Mouse (Mus musculus): Measurements from ENCODE around the gene Pfkfb3. TPM values are rescaled to one million over a fixed set of nuclear protein-coding genes. Genes with fewer than 3 reads are reported as not detected.
"Not testable (repeated sequence)": the region's sequence is repeated elsewhere in the genome, so short reads cannot be mapped to it uniquely, and the experiment has no call there.

Gene Pfkfb3
- polyA plus RNA-seq, 1 experiment from 2014 or later = 15.9 TPM

GRCm38 (mm10) chr2:11547609-11548008, 6.3 kb downstream of the Pfkfb3 start:
- Histone ChIP-seq H3K4me1 (replicated peaks) (peaks cover 7% of the 10 kb centered on the region), H3K4me3 (replicated peaks) (no peak overlapping the region), H3K9ac (replicated peaks) (no peak overlapping the region), H3K4me2 (no peak overlapping the region), H3K36me3 (no peaks in the 10 kb centered on the region), H3K9me3 (no peaks in the 10 kb centered on the region), H3K27ac (no peak overlapping the region), H3K27me3 (peaks cover 26% of the 10 kb centered on the region)
- no peak for ATAC-seq (ENCODE audit: insufficient number of reproducible peaks, insufficient read depth, low FRiP score, low TSS enrichment, low read depth)
- 56% methylated on average over 2 of the region's 2 CpGs for WGBS

DNA sequence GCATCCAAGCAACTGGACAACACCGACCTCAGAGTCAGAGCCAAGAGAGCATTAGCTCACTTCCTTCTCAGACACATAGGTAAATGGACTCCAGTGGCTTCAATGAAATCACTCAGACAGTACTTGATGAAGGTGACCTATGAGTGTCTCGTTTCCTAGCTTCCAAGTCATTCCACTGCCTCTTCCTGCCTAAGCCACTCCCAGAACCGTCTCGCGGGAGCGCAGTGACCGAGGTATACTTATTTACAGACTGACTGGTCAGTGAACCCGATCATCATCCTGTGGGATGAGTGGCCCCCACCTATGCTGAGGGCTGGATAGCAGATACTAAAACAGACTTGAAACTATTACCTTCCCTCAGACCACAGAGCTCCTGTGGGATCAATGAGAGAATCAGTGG, 7.8 kb downstream of the Pfkfb3 start:
- H3K27ac ChIP-seq = no peak overlapping the region
- no peak overlapping the region for H3K9ac ChIP-seq (replicated peaks)
- 85% methylated on average over 8 of the region's 8 CpGs for WGBS
- no peak overlapping the region for H3K4me2 ChIP-seq
- H3K9me3 ChIP-seq = no peaks in the 10 kb centered on the region
- H3K4me1 ChIP-seq (replicated peaks) = no peaks in the 10 kb centered on the region
- ATAC-seq (ENCODE audit: insufficient number of reproducible peaks, insufficient read depth, low FRiP score, low TSS enrichment, low read depth) = no peak
- no peak overlapping the region for H3K4me3 ChIP-seq (replicated peaks)
- H3K36me3 ChIP-seq = no peaks in the 10 kb centered on the region
- peaks cover 14% of the 10 kb centered on the region; the same call in 1 of the 2 replicates for H3K27me3 ChIP-seq

GRCm38 (mm10) chr2:11545380-11545779, 8.5 kb downstream of the Pfkfb3 start:
- 41% methylated on average over 1 of the region's 1 CpGs for WGBS
- Histone ChIP-seq H3K9me3 (no peaks in the 10 kb centered on the region), H3K4me1 (replicated peaks) (no peaks in the 10 kb centered on the region), H3K9ac (replicated peaks) (no peak overlapping the region), H3K4me2 (no peak overlapping the region), H3K4me3 (replicated peaks) (no peak overlapping the region), H3K27me3 (peaks cover 9% of the 10 kb centered on the region; the same call in 1 of the 2 replicates), H3K27ac (no peak overlapping the region), H3K36me3 (no peaks in the 10 kb centered on the region)
- ATAC-seq (ENCODE audit: insufficient number of reproducible peaks, insufficient read depth, low FRiP score, low TSS enrichment, low read depth) = no peak

- 74% methylated on average over 5 of the region's 5 CpGs for WGBS
- no peak overlapping the region for H3K4me3 ChIP-seq (replicated peaks)
- H3K27me3 ChIP-seq = no peaks in the 10 kb centered on the region
- no peaks in the 10 kb centered on the region for H3K36me3 ChIP-seq
- no peak overlapping the region for H3K27ac ChIP-seq
- H3K9ac ChIP-seq (replicated peaks) = no peak overlapping the region
- no peaks in the 10 kb centered on the region for H3K4me1 ChIP-seq (replicated peaks)
- H3K9me3 ChIP-seq = no peaks in the 10 kb centered on the region
- H3K4me2 ChIP-seq = no peak overlapping the region
- no peak for ATAC-seq (ENCODE audit: insufficient number of reproducible peaks, insufficient read depth, low FRiP score, low TSS enrichment, low read depth)
Measured at GRCm38 (mm10) chr2:11544342-11544741, 9.5 kb downstream of the Pfkfb3 start.

DNA sequence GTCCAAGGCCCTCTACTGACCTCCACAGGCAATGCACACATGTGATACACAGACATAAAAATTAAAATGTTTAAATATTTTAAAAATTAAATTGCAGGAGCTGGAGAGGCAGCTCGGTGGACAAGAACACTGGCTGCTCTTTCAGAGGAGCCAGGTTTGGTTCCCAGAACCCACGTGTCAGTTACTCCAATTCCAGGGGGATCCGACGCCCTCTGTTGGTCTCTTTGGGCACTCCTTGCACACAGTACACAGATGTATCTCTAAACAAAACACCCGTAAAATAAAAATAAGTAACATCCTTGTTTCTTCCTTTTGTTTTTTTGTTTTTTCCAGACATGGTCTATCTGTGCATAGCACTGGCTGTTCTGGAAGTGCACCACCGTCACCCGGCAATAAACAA, 10.7 kb downstream of the Pfkfb3 start:
- H3K9ac ChIP-seq (replicated peaks) = no peak overlapping the region
- H3K4me1 ChIP-seq (replicated peaks) = no peaks in the 10 kb centered on the region
- H3K9me3 ChIP-seq = no peaks in the 10 kb centered on the region
- no peak for ATAC-seq (ENCODE audit: insufficient number of reproducible peaks, insufficient read depth, low FRiP score, low TSS enrichment, low read depth)
- H3K4me3 ChIP-seq (replicated peaks) = no peak overlapping the region
- H3K27ac ChIP-seq = no peak overlapping the region
- no peaks in the 10 kb centered on the region for H3K27me3 ChIP-seq
- WGBS = 74% methylated on average over 7 of the region's 7 CpGs
- H3K4me2 ChIP-seq = no peak overlapping the region
- H3K36me3 ChIP-seq = no peaks in the 10 kb centered on the region

DNA sequence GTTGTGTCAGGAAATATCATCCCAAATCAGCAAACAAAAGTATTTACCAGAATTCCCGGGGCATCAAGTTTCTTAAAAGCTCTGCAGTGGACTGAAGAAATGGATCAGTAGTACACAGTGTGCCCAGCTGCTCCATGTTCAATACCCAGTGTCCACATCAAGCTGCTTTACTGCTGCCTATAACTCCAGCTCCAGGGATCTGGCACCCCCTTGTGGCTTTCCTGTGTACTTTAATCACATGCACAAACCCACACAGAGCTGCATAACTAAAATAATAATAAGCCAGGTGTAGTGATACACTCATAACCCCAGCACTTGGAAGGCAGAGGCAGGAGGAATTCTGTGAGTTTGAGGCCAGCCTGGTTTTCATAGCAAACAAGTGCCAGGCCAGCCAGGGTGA, 11.2 kb downstream of the Pfkfb3 start:
- no peak overlapping the region for H3K4me3 ChIP-seq (replicated peaks)
- H3K36me3 ChIP-seq = no peaks in the 10 kb centered on the region
- H3K27ac ChIP-seq = no peak overlapping the region
- 85% methylated on average over 1 of the region's 1 CpGs for WGBS
- ATAC-seq (ENCODE audit: insufficient number of reproducible peaks, insufficient read depth, low FRiP score, low TSS enrichment, low read depth) = no peak
- no peaks in the 10 kb centered on the region for H3K9me3 ChIP-seq
- no peak overlapping the region for H3K4me2 ChIP-seq
- H3K9ac ChIP-seq (replicated peaks) = no peak overlapping the region
- no peaks in the 10 kb centered on the region for H3K27me3 ChIP-seq
- H3K4me1 ChIP-seq (replicated peaks) = no peaks in the 10 kb centered on the region

- no peaks in the 10 kb centered on the region for H3K4me1 ChIP-seq (replicated peaks)
- H3K36me3 ChIP-seq = no peaks in the 10 kb centered on the region
- no peak overlapping the region for H3K9ac ChIP-seq (replicated peaks)
- no peak overlapping the region for H3K4me3 ChIP-seq (replicated peaks)
- no peak overlapping the region for H3K4me2 ChIP-seq
- ATAC-seq (ENCODE audit: insufficient number of reproducible peaks, insufficient read depth, low FRiP score, low TSS enrichment, low read depth) = no peak
- no peak overlapping the region for H3K27ac ChIP-seq
- WGBS = 83% methylated on average over 1 of the region's 1 CpGs
- H3K27me3 ChIP-seq = no peaks in the 10 kb centered on the region
- H3K9me3 ChIP-seq = no peaks in the 10 kb centered on the region
Measured at GRCm38 (mm10) chr2:11542121-11542520, 11.8 kb downstream of the Pfkfb3 start.

DNA sequence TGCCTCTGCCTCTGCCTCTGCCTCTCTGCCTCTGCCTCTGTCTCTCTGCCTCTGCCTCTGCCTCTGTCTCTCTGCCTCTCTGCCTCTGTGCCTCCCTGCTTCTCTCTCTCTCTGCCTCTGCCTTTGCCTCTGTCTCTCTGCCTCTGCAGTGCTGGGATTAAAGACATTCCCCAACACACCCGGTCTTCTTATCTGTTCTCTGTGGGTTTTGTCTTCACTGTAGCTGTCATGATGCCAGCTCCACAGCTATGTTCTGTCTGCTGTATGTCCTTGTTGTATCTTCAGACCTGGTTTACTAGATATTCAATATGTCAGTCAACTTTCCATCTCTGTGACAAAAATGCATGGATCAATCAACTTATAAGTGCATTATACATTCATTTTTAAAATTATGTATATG, 12.3 kb downstream of the Pfkfb3 start:
- H3K27me3 ChIP-seq; H3K4me2 ChIP-seq; H3K4me3 ChIP-seq (replicated peaks); H3K9ac ChIP-seq (replicated peaks); H3K27ac ChIP-seq; H3K36me3 ChIP-seq; H3K4me1 ChIP-seq (replicated peaks); H3K9me3 ChIP-seq; ATAC-seq (ENCODE audit: insufficient number of reproducible peaks, insufficient read depth, low FRiP score, low TSS enrichment, low read depth): not testable (repeated sequence)
- 59% methylated on average over 1 of the region's 1 CpGs for WGBS

DNA sequence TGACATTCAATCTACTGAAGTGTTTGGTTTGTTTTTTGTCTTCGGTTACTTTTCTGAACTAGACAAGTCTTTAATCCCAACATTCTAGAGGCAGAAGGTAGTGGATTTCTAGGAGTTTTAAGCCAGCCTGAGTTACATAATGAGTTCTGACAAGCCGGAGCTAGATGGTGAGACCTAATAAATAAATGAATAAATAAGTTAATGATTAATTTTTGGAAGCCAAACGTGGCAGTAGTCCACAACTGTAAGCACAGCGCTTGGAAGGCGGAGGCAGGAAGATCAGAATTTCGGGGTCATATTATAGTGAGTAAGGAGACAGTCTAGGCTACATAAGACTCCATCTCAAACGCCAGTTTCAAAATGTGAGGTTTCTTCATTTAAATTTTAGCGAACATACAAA, 17.9 kb downstream of the Pfkfb3 start:
- Histone ChIP-seq H3K36me3 (no peaks in the 10 kb centered on the region), H3K4me3 (replicated peaks) (peak overlapping the region; percentile 48), H3K4me2 (peak overlapping the region; percentile 78), H3K27me3 (no peaks in the 10 kb centered on the region; the same call in 1 of the 2 replicates), H3K4me1 (replicated peaks) (no peaks in the 10 kb centered on the region), H3K9me3 (no peaks in the 10 kb centered on the region), H3K27ac (no peak overlapping the region), H3K9ac (replicated peaks) (0 out of 2 replicates have a peak overlapping the region, but pooled peaks have one; percentile 50)
- ATAC-seq (ENCODE audit: insufficient number of reproducible peaks, insufficient read depth, low FRiP score, low TSS enrichment, low read depth) = no peak
- WGBS = 71% methylated on average over 8 of the region's 8 CpGs

- no peak overlapping the region for H3K27ac ChIP-seq
- H3K27me3 ChIP-seq = no peaks in the 10 kb centered on the region; the same call in 1 of the 2 replicates
- H3K9me3 ChIP-seq = no peaks in the 10 kb centered on the region
- peak overlapping the region; percentile 78 for H3K4me2 ChIP-seq
- peak overlapping the region; percentile 48 for H3K4me3 ChIP-seq (replicated peaks)
- under 1% methylated on average over 32 of the region's 32 CpGs for WGBS
- no peaks in the 10 kb centered on the region for H3K36me3 ChIP-seq
- ATAC-seq (ENCODE audit: insufficient number of reproducible peaks, insufficient read depth, low FRiP score, low TSS enrichment, low read depth) = peak; percentile 98
- no peaks in the 10 kb centered on the region for H3K4me1 ChIP-seq (replicated peaks)
- H3K9ac ChIP-seq (replicated peaks) = peak overlapping the region; percentile 50; the same call in 1 of the 2 replicates
Measured at GRCm38 (mm10) chr2:11535412-11535928, 18.4 kb downstream of the Pfkfb3 start.

- WGBS = 34% methylated on average over 10 of the region's 10 CpGs
- Histone ChIP-seq H3K4me3 (replicated peaks) (peak overlapping the region; percentile 48), H3K36me3 (no peaks in the 10 kb centered on the region), H3K27ac (no peak overlapping the region), H3K4me1 (replicated peaks) (no peaks in the 10 kb centered on the region), H3K9me3 (no peaks in the 10 kb centered on the region), H3K4me2 (peak overlapping the region; percentile 78), H3K9ac (replicated peaks) (peak overlapping the region; percentile 50; the same call in 1 of the 2 replicates), H3K27me3 (no peaks in the 10 kb centered on the region; the same call in 1 of the 2 replicates)
- no peak for ATAC-seq (ENCODE audit: insufficient number of reproducible peaks, insufficient read depth, low FRiP score, low TSS enrichment, low read depth)
Measured at GRCm38 (mm10) chr2:11534826-11535225, 19.1 kb downstream of the Pfkfb3 start.

DNA sequence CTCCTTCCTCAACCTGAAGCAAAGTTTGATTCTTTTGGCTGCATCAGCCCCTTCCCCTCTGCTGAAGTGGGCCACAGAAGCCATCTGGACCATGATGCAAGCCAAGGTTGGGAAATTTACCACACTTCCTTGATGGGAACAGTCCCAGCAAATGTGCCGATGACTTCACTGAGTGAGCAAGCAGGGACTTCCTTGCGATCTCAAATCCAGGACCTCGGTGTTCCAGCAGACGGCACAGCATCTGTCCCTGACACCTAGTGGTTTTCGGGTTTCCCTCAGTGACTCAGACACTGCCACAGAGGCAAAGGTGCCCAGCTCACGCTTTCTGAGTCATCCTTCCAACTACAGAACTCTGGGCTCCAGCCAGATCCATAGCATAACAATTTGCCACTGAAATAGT, 23.8 kb downstream of the Pfkfb3 start:
- Histone ChIP-seq H3K4me1 (replicated peaks) (no peaks in the 10 kb centered on the region), H3K27ac (no peak overlapping the region), H3K9ac (replicated peaks) (no peak overlapping the region), H3K4me2 (no peak overlapping the region), H3K4me3 (replicated peaks) (no peak overlapping the region), H3K36me3 (no peaks in the 10 kb centered on the region), H3K27me3 (no peaks in the 10 kb centered on the region; the same call in 1 of the 2 replicates), H3K9me3 (no peaks in the 10 kb centered on the region)
- WGBS = 84% methylated on average over 6 of the region's 6 CpGs
- no peak for ATAC-seq (ENCODE audit: insufficient number of reproducible peaks, insufficient read depth, low FRiP score, low TSS enrichment, low read depth)

Data from limb, embryonic 12.5 days (tissue).